Mouse (Mus musculus) adrenal gland, postnatal 0 days (tissue): ENCODE data around the gene Clec4a4. TPM values are rescaled to one million over a fixed set of nuclear protein-coding genes. Genes with fewer than 3 reads are reported as not detected.

ENCODE experiments used
- polyA plus RNA-seq: library from polyadenylated mRNA; unstranded; fragments of >200 nt; fragmentation: Nextera tagmentation; extraction: Ambion mirVana; gene quantifications from 2 replicates; pipeline ENCODE4 v1.2.1, GENCODE M21; 2015

The Clec4a4 gene
- polyA plus RNA-seq: not detected in 2 replicates

GRCm38 (mm10) chr6:122989876-122990437, at the start of gene Clec4a4:
Clec4a4 (plus strand) TSS chr6:122990367.

GRCm38 (mm10) chr6:122952401-122952800, 37.8 kb upstream of the Clec4a4 start, which contains the start of gene Clec4a3:
Clec4a3 (plus strand) TSS chr6:122952515.

GRCm38 (mm10) chr6:123049742-123050372, 59.7 kb downstream of the Clec4a4 start, which contains the start of gene Clec4b1:
Clec4b1 (plus strand) TSS chr6:123049962.

Other genes starting within 250 kb of the Clec4a4 start
- 16.5 and 31.8 TPM in 2 replicates for gene Slc2a3, start 188.7 kb upstream of the Clec4a4 start, polyA plus RNA-seq
- gene Foxj2, start 170.5 kb upstream of the Clec4a4 start, polyA plus RNA-seq: 4.2 and 4.8 TPM in 2 replicates
- 4.9 and 5.8 TPM in 2 replicates for gene C3ar1, start 134.2 kb upstream of the Clec4a4 start, polyA plus RNA-seq
- 46.9 and 49.3 TPM in 2 replicates for gene Necap1, start 115.9 kb upstream of the Clec4a4 start, polyA plus RNA-seq
- gene Clec4a1, start 68.5 kb upstream of the Clec4a4 start, polyA plus RNA-seq: 5.3 and 6.7 TPM in 2 replicates
- gene Clec4a3, start 37.9 kb upstream of the Clec4a4 start, polyA plus RNA-seq: 5.9 and 7.1 TPM in 2 replicates
- 0.17 and 0.46 TPM in 2 replicates for gene Clec4b1, start 59.6 kb downstream of the Clec4a4 start, polyA plus RNA-seq
- 9.6 and 18.4 TPM in 2 replicates for gene Clec4a2, start 116.1 kb downstream of the Clec4a4 start, polyA plus RNA-seq
- gene Clec4b2, start 182.5 kb downstream of the Clec4a4 start, polyA plus RNA-seq: not detected in 2 replicates
- 19.2 and 26.2 TPM in 2 replicates for gene Clec4n, start 239.5 kb downstream of the Clec4a4 start, polyA plus RNA-seq